Mouse (Mus musculus) intestine, embryonic 15.5 days (tissue): ENCODE measurements at regions not wholly inside any gene's neighbourhood (a gene's known extent, or its start where the extent isn't known, plus 50 kb on each side); places are given as distances from the start of the nearest gene placed in this dataset.
A peak's percentile ranks its signal among the peaks of the same experiment; 100 is the strongest.

ENCODE experiments used
- ATAC-seq: fragments of 200-750 bp; cut with Nextera tagmentation; 2 replicates; pipeline ENCODE4 v1.8.0; 2017; ENCODE audit warnings: moderate TSS enrichment, moderate library complexity
- H3K27ac ChIP-seq: fragments of 300-500 bp; sonication (generic); 2 replicates; pipeline ENCODE4 v1.5.1; 2015; ENCODE audit warnings: mild to moderate bottlenecking, inconsistent platforms
- H3K27me3 ChIP-seq: fragments of 300-500 bp; sonication (generic); replicated peaks from 2 replicates; pipeline ENCODE4 v1.6.1; 2015; ENCODE audit warnings: inconsistent platforms
- H3K36me3 ChIP-seq: fragments of 300-500 bp; sonication (generic); 2 replicates; pipeline ENCODE4 v1.6.1; 2015; ENCODE audit warnings: inconsistent platforms
- H3K4me1 ChIP-seq: fragments of 300-500 bp; sonication (generic); replicated peaks from 2 replicates; pipeline ENCODE4 v1.6.1; 2015; ENCODE audit warnings: inconsistent platforms
- H3K4me2 ChIP-seq: fragments of 300-500 bp; sonication (generic); replicated peaks from 2 replicates; pipeline ENCODE4 v1.6.1; 2015; ENCODE audit warnings: mild to moderate bottlenecking, inconsistent platforms
- H3K4me3 ChIP-seq: fragments of 300-500 bp; sonication (generic); replicated peaks from 2 replicates; pipeline ENCODE4 v1.5.1; 2015; ENCODE audit warnings: inconsistent platforms
- H3K9ac ChIP-seq: fragments of 300-500 bp; sonication (generic); 2 replicates; pipeline ENCODE4 v1.6.1; 2015; ENCODE audit warnings: inconsistent platforms
- H3K9me3 ChIP-seq: fragments of 300-500 bp; sonication (generic); 2 replicates; pipeline ENCODE4 v1.6.1; 2016; ENCODE audit warnings: inconsistent platforms
- WGBS: fragments of 180-500 bp; shearing (Covaris S2); methylation state at CpG from one replicate; pipeline ENCODE4 v1.1.7; 2015; 5-methylcytosine and 5-hydroxymethylcytosine counted together

DNA sequence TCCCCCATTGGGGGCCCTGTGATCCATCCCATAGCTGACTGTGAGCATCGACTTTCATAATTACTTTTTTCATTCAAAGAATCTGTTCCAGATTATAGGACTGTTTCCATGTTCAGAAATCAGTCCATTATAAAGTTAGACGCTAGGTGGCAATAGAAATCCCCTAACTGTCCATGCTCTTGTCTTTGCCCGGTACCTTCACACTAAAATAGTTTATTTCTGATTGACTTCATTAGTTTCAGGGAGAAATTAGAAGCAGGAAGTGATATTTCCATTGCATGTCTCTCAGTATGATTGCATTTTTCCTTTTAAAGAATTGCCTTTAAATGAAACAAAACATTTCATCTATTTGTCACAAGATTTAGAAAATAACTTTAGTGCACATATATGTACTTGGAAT lies 131.7 kb downstream of the Fbxo8 start:
- no peaks in the 10 kb centered on the region for H3K27me3 ChIP-seq
- no peaks in the 10 kb centered on the region for H3K4me1 ChIP-seq
- H3K27ac ChIP-seq = no peak overlapping the region
- no peak for ATAC-seq
- H3K9me3 ChIP-seq = no peaks in the 10 kb centered on the region
- no peak overlapping the region for H3K4me2 ChIP-seq
- no peak overlapping the region for H3K9ac ChIP-seq
- no peak overlapping the region for H3K4me3 ChIP-seq
- 14% methylated on average over 3 of the region's 3 CpGs for WGBS
- no peaks in the 10 kb centered on the region for H3K36me3 ChIP-seq

DNA sequence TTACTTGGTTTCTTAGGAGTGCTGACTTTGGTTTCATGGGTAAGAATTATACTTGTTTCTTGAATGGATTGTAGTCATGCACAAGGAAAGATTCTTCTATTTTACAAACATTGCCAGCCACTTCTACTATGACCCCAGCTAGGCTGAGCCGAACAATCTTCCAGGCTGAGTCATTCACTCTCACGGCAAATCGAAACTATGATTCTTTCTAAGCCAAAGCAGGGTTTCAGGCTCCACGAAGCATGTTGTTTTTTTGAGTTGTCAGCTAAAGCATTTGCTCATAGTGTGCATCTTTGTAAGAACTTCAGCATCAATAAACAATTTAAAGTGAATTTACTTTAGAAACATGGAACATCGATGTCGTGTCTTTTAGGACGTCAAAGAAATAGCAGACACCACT lies 133.5 kb downstream of the Fbxo8 start:
- no peak overlapping the region for H3K4me2 ChIP-seq
- H3K27me3 ChIP-seq = no peaks in the 10 kb centered on the region
- no peak for ATAC-seq
- no peak overlapping the region for H3K9ac ChIP-seq
- H3K4me1 ChIP-seq = no peaks in the 10 kb centered on the region
- no peaks in the 10 kb centered on the region for H3K9me3 ChIP-seq
- no peaks in the 10 kb centered on the region for H3K36me3 ChIP-seq
- H3K4me3 ChIP-seq = no peak overlapping the region
- H3K27ac ChIP-seq = no peak overlapping the region
- WGBS = 65% methylated on average over 7 of the region's 7 CpGs

DNA sequence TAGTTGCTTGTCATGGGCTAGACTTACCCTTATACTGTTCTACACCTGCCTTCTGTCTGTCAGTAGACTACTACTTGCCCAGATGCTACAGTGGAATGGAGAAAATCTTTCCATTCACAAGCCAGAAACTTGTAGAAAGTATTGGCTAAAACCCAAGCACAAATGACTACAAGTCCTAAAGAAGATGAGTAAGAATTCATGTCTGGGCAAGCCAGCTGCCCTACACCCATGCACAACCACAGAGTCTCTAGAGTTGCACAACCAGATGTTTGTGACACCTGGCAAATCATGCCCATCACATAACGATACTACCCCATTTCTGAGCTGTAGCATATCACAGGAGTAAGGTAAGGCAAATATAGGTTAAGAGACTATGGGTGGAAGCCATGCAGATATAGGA lies 144.5 kb downstream of the Fbxo8 start:
- Histone ChIP-seq H3K9ac (no peak overlapping the region), H3K36me3 (no peaks in the 10 kb centered on the region), H3K4me3 (no peak overlapping the region), H3K27ac (no peak overlapping the region), H3K27me3 (no peaks in the 10 kb centered on the region), H3K4me1 (no peaks in the 10 kb centered on the region), H3K9me3 (no peaks in the 10 kb centered on the region), H3K4me2 (no peak overlapping the region)
- WGBS = 92% methylated on average over 1 of the region's 1 CpGs
- ATAC-seq = no peak

DNA sequence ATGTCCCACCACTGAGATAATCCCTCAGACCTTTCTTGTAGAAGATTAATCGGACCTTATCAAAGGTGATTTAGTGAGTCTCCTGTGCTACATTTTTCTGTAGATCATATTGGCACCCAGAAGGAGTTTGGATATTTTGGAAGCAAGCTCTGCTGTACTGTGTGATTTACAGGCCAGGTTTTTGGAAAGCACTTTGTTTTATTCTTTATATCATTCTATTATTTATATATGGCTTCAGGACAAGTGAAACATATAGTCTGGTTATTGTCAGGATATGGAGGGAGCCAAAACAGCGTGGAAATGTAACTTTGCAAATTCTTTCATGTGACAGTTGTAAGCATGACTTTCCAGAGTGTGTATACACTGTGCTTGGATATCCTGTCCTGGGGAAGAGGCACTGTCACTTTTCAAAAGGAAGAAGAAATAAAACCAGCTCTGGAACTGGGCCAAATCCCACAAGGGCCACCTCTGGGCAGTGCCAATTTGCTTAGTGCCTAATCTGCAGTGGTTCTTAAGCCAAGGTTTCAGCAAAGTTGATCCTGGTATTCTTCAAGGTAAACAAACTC lies 149.8 kb downstream of the Fbxo8 start:
- no peak overlapping the region for H3K9ac ChIP-seq
- no peaks in the 10 kb centered on the region for H3K36me3 ChIP-seq
- H3K27me3 ChIP-seq = no peaks in the 10 kb centered on the region
- H3K9me3 ChIP-seq = no peaks in the 10 kb centered on the region
- peak; percentile 82 for ATAC-seq
- 43% methylated on average over 2 of the region's 2 CpGs for WGBS
- H3K27ac ChIP-seq = no peak overlapping the region
- H3K4me3 ChIP-seq = no peak overlapping the region
- H3K4me1 ChIP-seq = no peaks in the 10 kb centered on the region
- H3K4me2 ChIP-seq = no peak overlapping the region

DNA sequence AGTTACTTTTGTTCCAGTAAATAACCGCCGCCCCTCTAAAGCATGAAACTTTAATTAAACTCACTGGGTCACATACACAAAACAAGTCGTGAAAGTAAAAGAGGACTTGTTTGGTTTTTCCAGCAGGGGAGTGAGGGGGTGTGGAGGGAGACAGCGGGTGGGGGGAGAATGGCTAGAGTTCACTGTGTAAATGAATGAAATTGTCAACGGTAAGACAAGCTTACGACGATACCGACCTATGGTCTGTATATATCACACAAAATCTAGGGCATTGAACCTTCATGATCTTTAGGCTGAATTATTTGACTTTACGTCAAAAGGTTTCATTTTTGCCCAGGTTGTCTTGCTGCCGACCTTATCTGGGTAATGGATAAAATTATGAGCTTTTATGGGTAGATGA lies 155.5 kb downstream of the Fbxo8 start:
- Histone ChIP-seq H3K9ac (no peak overlapping the region), H3K9me3 (no peaks in the 10 kb centered on the region), H3K4me1 (no peaks in the 10 kb centered on the region), H3K4me2 (no peak overlapping the region), H3K27ac (no peak overlapping the region), H3K27me3 (no peaks in the 10 kb centered on the region), H3K36me3 (no peaks in the 10 kb centered on the region), H3K4me3 (no peak overlapping the region)
- no peak for ATAC-seq
- 34% methylated on average over 10 of the region's 10 CpGs for WGBS

DNA sequence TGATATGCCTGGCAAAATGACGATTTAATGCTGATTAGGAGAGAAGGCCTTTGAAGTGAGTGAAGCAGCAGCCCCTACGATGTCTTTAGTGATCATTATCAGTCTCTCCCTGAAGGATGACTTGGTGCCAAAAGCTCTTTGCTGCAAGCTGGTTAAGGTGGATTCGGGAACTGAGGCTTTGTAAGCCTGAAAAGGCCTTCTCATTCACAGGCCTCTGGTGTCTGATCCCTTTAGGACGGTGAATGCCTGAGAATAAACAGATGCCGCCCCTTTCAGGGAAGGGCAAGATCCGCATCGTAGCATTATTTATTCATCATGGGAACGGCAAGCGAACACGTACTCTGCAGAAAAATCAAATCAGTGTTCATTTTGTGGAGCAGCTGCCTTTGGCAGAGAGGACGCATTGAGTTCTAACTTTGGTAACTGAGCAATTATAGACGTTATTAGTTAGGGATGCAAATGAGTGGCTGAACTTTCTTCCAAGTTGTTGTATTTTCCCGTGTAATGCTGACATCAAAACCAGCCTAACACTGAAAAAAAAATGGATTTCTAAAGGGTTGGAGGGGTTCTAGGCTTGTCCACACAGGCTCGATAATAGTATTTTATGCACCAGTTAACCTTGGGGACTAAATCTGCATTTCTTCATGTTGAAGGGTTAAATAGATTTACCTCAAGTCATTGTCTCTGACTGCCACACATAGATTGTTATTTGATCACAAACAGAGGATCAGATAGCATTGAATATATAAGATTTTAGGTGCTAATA lies 156.2 kb downstream of the Fbxo8 start:
- Histone ChIP-seq H3K36me3 (no peaks in the 10 kb centered on the region), H3K27me3 (no peaks in the 10 kb centered on the region), H3K4me3 (no peak overlapping the region), H3K27ac (no peak overlapping the region), H3K4me1 (no peaks in the 10 kb centered on the region), H3K9ac (no peak overlapping the region), H3K4me2 (no peak overlapping the region), H3K9me3 (no peaks in the 10 kb centered on the region)
- 29% methylated on average over 14 of the region's 14 CpGs for WGBS
- ATAC-seq = peak; percentile 89

DNA sequence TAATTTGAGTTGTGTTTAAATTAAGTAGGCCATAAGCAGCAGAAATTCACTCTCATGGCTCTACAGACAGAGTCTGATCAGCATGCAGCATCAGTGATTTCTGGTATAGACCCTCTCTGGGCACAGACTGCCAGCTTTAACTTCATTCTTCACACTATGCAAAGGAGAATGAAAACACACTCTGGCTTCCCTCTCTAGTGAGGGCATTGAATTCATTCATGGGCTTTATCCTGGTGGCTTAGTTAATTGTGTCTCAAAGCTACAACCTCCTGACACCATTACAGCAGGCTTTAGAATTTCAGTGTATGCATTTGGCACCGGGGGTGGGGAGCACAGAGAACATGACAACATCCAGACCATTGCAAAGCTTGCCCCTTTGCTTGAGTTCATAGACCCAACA lies 169.1 kb downstream of the Fbxo8 start:
- Histone ChIP-seq H3K27ac (no peak overlapping the region), H3K9ac (no peak overlapping the region), H3K27me3 (no peaks in the 10 kb centered on the region), H3K4me3 (no peak overlapping the region), H3K4me1 (no peaks in the 10 kb centered on the region), H3K36me3 (no peaks in the 10 kb centered on the region), H3K9me3 (no peaks in the 10 kb centered on the region), H3K4me2 (no peak overlapping the region)
- no peak for ATAC-seq
- WGBS = 76% methylated on average over 1 of the region's 1 CpGs

DNA sequence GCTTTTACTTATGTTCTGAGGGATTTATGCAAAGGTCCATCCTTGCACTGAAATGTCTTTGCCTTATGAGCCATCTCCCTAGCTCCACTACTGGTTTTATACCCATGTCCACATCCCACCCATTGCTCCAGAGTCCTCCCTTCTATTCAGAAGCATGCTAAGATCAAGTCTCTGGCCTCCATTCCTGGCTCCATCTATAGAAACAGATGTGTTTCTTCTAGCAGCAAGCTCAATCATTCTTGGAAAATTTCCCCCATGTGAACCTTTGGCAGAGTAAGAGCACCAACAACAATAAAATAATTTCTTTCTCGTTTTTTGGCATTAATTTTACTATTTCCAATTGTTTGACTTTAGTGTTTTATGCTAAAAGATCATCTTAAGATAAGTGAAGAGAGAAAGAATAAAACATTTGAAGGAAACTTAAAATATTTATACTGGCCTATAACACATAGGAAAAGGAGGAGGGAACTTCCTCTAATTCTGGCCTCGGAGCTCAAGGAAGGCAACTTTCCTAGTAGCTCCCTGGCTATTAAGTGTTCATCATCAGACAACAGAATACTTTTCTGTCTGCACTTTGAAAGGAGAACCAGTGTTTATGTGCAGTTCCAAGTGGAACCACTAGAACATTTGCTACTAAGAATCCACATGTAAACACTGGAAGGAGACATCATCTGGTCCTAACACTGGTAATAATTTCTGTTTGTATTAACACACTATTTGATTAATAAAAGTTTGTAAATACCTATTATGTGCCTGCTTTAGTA lies 171.8 kb downstream of the Fbxo8 start:
- H3K4me3 ChIP-seq = no peak overlapping the region
- H3K9me3 ChIP-seq = no peaks in the 10 kb centered on the region
- no peaks in the 10 kb centered on the region for H3K36me3 ChIP-seq
- no peak overlapping the region for H3K27ac ChIP-seq
- no peaks in the 10 kb centered on the region for H3K4me1 ChIP-seq
- 27% methylated on average over 2 of the region's 2 CpGs for WGBS
- ATAC-seq = no peak
- H3K9ac ChIP-seq = no peak overlapping the region
- no peak overlapping the region for H3K4me2 ChIP-seq
- H3K27me3 ChIP-seq = no peaks in the 10 kb centered on the region

DNA sequence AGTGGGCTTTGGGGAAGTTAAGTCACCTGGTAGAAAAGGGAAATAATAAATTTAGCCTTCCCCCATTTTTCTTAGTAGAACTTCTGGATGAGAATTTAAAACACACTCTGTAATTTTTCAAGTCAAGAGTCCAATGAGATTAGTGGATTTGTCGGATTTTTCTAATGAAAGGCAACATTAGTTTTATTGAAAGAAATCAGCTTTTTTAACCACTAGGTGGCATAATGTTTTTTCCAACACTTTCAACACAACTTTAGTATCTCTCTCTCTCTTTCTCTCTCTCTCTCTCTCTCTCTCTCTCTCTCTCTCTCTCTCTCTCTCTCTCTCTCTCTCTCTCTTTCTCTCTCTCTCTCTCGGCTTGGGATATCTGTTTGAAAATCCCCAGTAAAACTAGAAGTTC lies 173.7 kb downstream of the Fbxo8 start:
- no peak overlapping the region for H3K27ac ChIP-seq
- WGBS = 73% methylated on average over 2 of the region's 2 CpGs

DNA sequence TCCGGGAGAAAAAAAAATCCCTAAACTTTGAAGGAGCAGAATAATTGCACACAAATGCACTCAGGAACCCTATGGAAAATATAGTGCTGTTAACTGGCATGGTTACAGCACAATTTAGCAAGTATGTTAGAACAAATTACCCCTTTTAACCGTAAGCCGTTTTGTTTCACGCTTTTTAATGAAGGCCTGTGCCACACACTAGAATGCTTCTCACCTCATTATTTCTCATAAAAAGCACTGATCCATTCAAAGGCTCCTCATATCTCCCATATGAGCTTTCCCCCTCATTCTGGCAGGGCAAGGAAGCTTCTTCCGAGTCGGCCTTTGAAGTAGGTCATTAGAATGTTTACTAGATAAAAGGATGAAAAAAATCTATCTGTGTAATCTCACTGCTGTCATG lies 182.4 kb downstream of the Fbxo8 start:
- Histone ChIP-seq H3K36me3 (no peaks in the 10 kb centered on the region), H3K9me3 (no peaks in the 10 kb centered on the region), H3K27ac (no peak overlapping the region), H3K4me1 (no peaks in the 10 kb centered on the region), H3K9ac (no peak overlapping the region), H3K4me3 (no peak overlapping the region), H3K4me2 (no peak overlapping the region), H3K27me3 (no peaks in the 10 kb centered on the region)
- 68% methylated on average over 6 of the region's 6 CpGs for WGBS
- no peak for ATAC-seq

More for the DNA sequence above, 173.7 kb downstream of the Fbxo8 start:
- Histone ChIP-seq H3K9ac (no peak overlapping the region), H3K4me2 (no peak overlapping the region), H3K27me3 (no peaks in the 10 kb centered on the region), H3K9me3 (no peaks in the 10 kb centered on the region), H3K4me3 (no peak overlapping the region), H3K4me1 (no peaks in the 10 kb centered on the region), H3K36me3 (no peaks in the 10 kb centered on the region)
- ATAC-seq = no peak

DNA sequence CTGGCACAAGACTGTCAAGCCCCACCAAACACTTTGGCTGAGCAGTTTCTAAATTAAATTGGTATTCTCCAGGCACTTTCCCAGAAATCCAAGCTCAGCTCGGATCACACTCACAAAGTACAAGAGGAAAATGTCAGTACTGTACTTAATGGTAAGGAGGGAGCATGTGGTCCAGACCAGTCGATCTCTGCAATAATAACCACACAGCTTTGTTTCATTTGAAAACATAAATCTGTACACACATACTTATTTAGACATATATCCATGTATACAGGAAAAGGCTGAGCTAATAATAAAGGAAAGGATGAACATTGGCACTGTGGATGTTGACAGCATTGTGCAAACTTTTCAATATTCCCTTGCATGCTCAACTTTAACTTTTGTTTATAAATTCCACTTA lies 184.1 kb downstream of the Fbxo8 start:
- Histone ChIP-seq H3K27me3 (no peaks in the 10 kb centered on the region), H3K9ac (no peak overlapping the region), H3K4me3 (no peak overlapping the region), H3K4me2 (no peak overlapping the region), H3K27ac (no peak overlapping the region), H3K9me3 (no peaks in the 10 kb centered on the region), H3K36me3 (no peaks in the 10 kb centered on the region), H3K4me1 (no peaks in the 10 kb centered on the region)
- ATAC-seq = no peak
- 38% methylated on average over 2 of the region's 2 CpGs for WGBS

DNA sequence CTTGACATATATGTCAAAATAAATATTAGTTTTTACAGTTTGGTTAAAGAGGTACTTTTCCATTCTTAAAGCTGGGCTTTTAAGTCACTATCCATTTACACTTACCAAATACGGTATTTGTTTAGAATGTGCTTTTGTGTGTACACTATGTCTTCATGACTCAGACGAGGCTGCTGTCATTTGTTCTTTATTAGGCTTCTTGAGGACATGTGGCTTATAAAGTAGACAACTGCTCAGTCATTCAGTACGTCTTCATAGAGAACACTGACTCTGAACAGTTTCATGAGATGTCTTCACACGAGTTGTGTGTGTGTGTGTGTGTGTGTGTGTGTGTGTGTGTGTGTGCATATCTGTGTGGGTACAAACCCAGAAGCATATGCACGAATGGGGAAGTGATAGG lies 216.1 kb downstream of the Fbxo8 start:
- H3K27me3 ChIP-seq = no peaks in the 10 kb centered on the region
- no peak overlapping the region for H3K9ac ChIP-seq
- H3K27ac ChIP-seq = no peak overlapping the region
- no peaks in the 10 kb centered on the region for H3K4me1 ChIP-seq
- no peak overlapping the region for H3K4me2 ChIP-seq
- WGBS = 49% methylated on average over 5 of the region's 5 CpGs
- no peaks in the 10 kb centered on the region for H3K9me3 ChIP-seq
- H3K4me3 ChIP-seq = no peak overlapping the region
- ATAC-seq = no peak
- no peaks in the 10 kb centered on the region for H3K36me3 ChIP-seq

DNA sequence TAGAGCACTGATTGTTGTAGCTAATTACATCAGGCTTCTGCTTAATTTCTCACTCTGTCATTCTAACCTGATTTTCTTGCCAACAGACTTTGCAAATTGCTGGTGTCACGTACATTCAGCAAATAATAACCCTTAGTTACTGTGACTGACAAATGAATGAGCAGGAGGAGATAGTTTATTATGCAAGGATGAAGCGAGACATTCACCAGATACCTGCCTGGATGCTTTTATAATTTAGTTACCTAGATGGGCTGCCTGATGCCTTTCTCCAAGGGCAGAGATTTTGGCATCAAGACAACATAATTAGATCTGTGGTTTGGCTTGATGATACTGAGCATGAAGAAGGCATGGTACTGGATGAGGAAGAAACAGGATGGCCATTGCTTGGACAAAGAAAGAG lies 233.6 kb downstream of the Fbxo8 start:
- Histone ChIP-seq H3K27me3 (no peaks in the 10 kb centered on the region), H3K36me3 (no peaks in the 10 kb centered on the region), H3K27ac (no peak overlapping the region), H3K4me2 (no peak overlapping the region), H3K4me3 (no peak overlapping the region), H3K9ac (no peak overlapping the region), H3K9me3 (no peaks in the 10 kb centered on the region), H3K4me1 (no peaks in the 10 kb centered on the region)
- peak; percentile 51 for ATAC-seq
- 70% methylated on average over 2 of the region's 2 CpGs for WGBS
